Mouse (Mus musculus) megakaryocyte, embryonic 14.5 days (primary cell): ENCODE measurements at regions not wholly inside any gene's neighbourhood (a gene's known extent, or its start where the extent isn't known, plus 50 kb on each side); places are given as distances from the start of the nearest gene placed in this dataset.

Source experiments
- H3K27me3 ChIP-seq: replicated peaks from 2 replicates; pipeline ENCODE3; 2012; ENCODE audit warnings: inconsistent platforms
- H3K36me3 ChIP-seq: replicated peaks from 2 replicates; pipeline ENCODE3; 2012; ENCODE audit warnings: low read length, inconsistent platforms, mixed read lengths
- H3K4me1 ChIP-seq: 2 replicates; pipeline ENCODE4 v1.6.1; 2012; ENCODE audit warnings: inconsistent platforms
- H3K4me3 ChIP-seq: replicated peaks from 2 replicates; pipeline ENCODE3; 2012; ENCODE audit warnings: moderate library complexity, mild to moderate bottlenecking, inconsistent platforms
- H3K9me3 ChIP-seq: 2 replicates; pipeline ENCODE4 v1.6.1; 2012; ENCODE audit warnings: inconsistent platforms
- FLI1 ChIP-seq: IDR thresholded peaks from 2 replicates; pipeline ENCODE4 v1.6.1; 2012; ENCODE audit warnings: low read length, inconsistent platforms, mixed read lengths
- GATA1 ChIP-seq: IDR thresholded peaks from 3 replicates; pipeline ENCODE4 v1.6.1; 2012; ENCODE audit warnings: mixed read lengths, low read length, inconsistent platforms, borderline replicate concordance

DNA sequence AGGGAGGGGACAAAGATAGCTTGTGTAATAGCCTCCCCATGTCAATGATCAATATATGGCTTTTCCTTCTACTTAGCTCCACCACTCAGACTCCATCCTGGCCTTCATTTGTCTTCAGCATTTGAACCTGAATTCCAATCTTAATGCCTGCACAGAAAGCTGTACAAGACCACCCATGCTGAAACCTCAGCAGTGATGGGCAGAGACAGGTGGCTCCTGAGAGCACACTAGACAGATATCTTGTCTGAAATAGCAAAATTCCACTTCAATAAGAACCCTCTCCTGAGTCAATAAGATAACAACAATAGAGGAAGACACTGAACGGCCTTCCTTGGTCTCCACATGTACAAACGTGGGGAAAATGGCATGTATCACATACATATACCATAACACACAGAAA is 1345.0 kb upstream of the Lrrc6 start:
- Histone ChIP-seq H3K9me3 (no peaks in the 10 kb centered on the region), H3K36me3 (no peaks in the 10 kb centered on the region), H3K4me3 (no peak overlapping the region), H3K27me3 (no peaks in the 10 kb centered on the region), H3K4me1 (no peaks in the 10 kb centered on the region)
- TF ChIP-seq FLI1 (no peak), GATA1 (no peak)

DNA sequence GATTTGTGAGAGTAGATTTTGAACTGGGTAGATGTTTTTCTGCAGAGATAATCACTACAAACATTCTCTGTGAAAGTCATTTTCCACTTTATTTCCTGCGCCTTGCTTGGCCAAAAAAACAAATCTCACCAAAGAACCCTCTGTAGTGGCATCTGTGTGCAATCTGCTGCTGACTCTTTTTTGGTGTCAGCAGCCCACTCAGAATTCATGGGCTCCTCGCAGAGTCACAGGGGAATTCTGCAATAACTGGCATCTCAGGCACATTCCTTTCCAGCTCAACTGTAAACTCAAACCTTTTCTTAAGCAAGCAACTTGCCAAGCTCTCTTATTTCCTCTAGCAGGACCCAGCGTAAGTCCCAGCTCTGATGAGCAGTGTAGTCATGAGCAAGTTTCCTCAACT is 1340.0 kb upstream of the Lrrc6 start:
- Histone ChIP-seq H3K36me3 (no peaks in the 10 kb centered on the region), H3K4me1 (no peaks in the 10 kb centered on the region), H3K27me3 (no peaks in the 10 kb centered on the region), H3K9me3 (no peaks in the 10 kb centered on the region), H3K4me3 (no peak overlapping the region)
- no peak for TF ChIP-seq GATA1
- no peak for TF ChIP-seq FLI1

DNA sequence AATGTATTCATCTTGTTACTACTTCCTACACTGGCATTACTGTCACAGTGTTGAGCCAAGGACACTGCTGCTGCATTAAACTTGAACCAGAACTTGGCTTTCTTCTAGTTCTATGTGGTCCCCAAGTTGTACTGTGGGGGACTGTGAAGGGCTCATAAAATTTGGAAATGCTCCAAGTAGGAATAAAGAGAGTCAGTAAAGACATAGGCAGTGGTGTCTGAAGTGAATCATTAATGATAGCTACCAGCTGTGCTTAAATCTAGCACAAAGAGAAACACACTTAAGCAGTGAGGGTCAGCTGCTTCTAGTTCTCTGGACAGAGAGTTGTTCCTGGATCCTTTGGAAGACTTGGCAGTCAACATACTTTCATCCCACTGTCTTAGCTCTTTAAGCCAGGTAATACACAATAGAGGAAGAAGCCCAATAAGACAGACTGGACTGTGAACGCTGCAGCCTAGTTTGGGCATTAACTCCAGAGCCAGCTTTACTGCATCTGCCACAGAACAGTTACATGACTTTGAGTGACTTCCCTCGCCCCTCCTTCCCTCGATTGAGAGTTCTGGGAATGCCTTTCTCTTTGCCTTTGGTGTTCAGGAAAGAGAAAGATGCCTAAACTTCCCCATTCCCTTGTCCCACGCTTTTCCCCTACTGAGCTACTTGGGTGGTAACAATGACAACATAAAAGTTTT is 1325.2 kb upstream of the Lrrc6 start:
- Histone ChIP-seq H3K4me1 (no peaks in the 10 kb centered on the region), H3K36me3 (no peaks in the 10 kb centered on the region), H3K27me3 (no peaks in the 10 kb centered on the region), H3K9me3 (no peaks in the 10 kb centered on the region), H3K4me3 (no peak overlapping the region)
- no peak for TF ChIP-seq FLI1
- no peak for TF ChIP-seq GATA1

DNA sequence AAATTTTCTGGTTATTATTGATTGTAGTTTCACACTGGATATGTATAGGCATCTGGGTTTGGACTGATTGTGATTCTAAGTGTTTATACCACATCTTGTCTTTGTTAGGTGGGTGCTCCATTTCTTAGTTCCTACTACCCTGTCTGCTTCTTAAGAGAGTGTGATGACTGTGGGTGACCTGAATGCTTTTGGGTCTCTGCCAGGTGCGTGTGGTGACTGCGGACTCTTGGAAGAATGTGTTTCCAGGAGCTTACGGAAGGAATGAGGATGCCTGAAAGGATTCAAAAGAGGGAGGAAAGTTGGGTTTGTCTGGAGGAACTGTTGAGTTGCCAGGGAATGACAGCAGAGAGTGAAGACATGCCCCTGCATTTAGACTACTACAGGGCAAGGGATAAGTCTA is 1322.5 kb upstream of the Lrrc6 start:
- Histone ChIP-seq H3K27me3 (no peaks in the 10 kb centered on the region), H3K4me3 (no peak overlapping the region), H3K9me3 (no peaks in the 10 kb centered on the region), H3K36me3 (no peaks in the 10 kb centered on the region), H3K4me1 (no peaks in the 10 kb centered on the region)
- TF ChIP-seq GATA1 (no peak), FLI1 (no peak)

DNA sequence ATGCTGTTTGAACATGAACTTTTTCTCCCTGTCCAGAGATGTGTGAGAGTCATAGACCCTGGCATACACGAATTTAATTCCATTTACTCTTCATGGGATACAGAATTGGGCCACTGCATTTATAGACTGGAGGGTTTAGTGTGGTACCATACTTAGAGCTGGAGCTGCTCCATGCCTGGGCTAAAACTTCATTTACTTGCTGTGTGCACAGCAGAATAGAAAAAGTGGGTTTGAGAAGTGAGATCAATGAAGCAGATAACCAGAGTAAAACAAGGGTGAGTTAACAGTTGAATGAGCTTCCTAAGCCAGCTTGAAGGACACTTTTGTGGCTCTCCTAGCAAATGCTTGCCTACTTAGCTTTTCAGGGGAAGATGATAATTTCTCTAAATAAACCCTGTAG is 1299.2 kb upstream of the Lrrc6 start:
- no peaks in the 10 kb centered on the region for H3K4me1 ChIP-seq
- no peaks in the 10 kb centered on the region for H3K36me3 ChIP-seq
- H3K27me3 ChIP-seq, result no peaks in the 10 kb centered on the region
- TF ChIP-seq GATA1 (no peak), FLI1 (no peak)
- H3K4me3 ChIP-seq, result no peak overlapping the region
- no peaks in the 10 kb centered on the region for H3K9me3 ChIP-seq

DNA sequence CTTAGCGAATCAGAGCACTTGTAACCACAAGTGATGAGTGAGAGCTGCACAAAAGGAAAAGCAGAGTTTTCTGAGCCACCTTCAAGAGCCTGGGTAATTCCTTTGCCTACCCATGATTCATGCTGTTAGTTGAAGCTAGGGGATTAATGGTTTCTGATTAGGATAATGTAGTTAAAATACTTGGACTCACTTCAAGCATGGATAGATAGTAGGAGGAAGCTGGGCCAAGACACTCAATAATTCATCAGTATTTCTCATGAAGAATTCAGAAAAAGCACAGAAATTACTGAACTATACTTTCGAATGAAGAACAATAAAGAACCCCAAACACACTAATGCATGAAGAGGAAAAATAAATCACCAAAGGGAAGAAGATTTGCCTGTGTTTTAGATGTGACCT is 1294.9 kb upstream of the Lrrc6 start:
- Histone ChIP-seq H3K9me3 (no peaks in the 10 kb centered on the region), H3K36me3 (no peaks in the 10 kb centered on the region), H3K4me3 (no peak overlapping the region), H3K27me3 (no peaks in the 10 kb centered on the region), H3K4me1 (no peaks in the 10 kb centered on the region)
- no peak for TF ChIP-seq GATA1
- no peak for TF ChIP-seq FLI1

DNA sequence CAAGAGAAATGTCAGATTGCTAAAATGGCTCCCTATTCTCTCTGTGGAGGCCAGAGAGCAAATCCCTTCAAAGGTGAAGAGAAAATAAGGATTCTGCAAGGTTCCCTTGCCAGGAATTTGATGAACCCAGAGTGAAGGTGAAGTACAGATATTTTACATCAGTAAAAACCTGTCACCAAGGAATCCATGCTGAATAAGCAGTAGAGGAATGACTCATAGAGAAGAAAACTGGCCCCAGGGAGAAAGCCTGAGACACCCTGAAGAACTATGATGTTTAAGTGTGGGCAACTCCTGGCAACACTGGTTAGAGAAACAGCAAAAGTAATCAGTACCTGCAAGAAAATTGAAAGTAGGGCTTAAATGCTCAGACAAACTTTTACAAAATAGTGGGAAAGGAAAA is 1292.1 kb upstream of the Lrrc6 start:
- H3K4me3 ChIP-seq, result no peak overlapping the region
- no peaks in the 10 kb centered on the region for H3K9me3 ChIP-seq
- no peaks in the 10 kb centered on the region for H3K36me3 ChIP-seq
- no peaks in the 10 kb centered on the region for H3K4me1 ChIP-seq
- H3K27me3 ChIP-seq, result no peaks in the 10 kb centered on the region
- no peak for TF ChIP-seq GATA1
- TF ChIP-seq FLI1, result no peak

DNA sequence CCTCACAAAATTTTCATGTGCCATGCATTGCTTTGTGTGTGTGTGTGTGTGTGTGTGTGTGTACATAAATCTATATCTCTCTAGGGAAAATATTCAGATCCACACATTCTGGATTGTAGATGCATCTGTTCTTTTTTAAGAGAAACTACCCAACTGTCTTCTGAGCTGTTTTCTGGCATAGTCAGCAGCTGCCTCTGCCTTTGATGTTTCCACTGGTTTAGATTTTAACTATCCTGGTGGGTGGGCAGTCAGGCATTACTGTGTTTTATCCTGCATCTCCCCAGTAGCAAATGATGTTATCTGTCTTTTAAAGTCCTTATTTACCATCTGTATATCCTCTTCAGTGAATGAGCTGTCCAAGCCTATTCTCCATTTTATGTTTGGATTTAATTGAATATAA is 1287.9 kb upstream of the Lrrc6 start:
- H3K27me3 ChIP-seq, result no peaks in the 10 kb centered on the region
- no peaks in the 10 kb centered on the region for H3K4me1 ChIP-seq
- H3K36me3 ChIP-seq, result no peaks in the 10 kb centered on the region
- TF ChIP-seq FLI1 (no peak), GATA1 (no peak)
- no peaks in the 10 kb centered on the region for H3K9me3 ChIP-seq
- no peak overlapping the region for H3K4me3 ChIP-seq

DNA sequence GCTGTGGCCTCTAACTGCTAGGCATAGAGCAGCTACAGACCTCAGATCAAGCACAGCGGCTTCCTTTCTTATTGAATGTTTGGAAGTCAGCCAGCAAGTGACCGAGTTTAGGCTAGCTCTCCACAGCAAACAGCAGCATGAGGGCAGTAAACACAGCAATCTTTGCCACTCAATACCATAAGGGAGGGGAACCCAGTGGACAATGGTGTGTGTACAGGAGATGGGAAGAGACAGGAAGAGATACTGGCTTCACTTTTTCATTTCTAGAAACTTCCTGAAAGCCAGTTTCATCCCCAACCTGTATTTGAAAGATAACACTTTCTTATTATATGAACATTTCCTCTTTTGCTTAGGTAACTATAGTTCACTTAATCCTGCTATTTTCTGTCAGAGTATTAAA is 1284.9 kb upstream of the Lrrc6 start:
- Histone ChIP-seq H3K4me1 (no peaks in the 10 kb centered on the region), H3K36me3 (no peaks in the 10 kb centered on the region), H3K27me3 (no peaks in the 10 kb centered on the region), H3K9me3 (no peaks in the 10 kb centered on the region), H3K4me3 (no peak overlapping the region)
- no peak for TF ChIP-seq FLI1
- TF ChIP-seq GATA1, result no peak

DNA sequence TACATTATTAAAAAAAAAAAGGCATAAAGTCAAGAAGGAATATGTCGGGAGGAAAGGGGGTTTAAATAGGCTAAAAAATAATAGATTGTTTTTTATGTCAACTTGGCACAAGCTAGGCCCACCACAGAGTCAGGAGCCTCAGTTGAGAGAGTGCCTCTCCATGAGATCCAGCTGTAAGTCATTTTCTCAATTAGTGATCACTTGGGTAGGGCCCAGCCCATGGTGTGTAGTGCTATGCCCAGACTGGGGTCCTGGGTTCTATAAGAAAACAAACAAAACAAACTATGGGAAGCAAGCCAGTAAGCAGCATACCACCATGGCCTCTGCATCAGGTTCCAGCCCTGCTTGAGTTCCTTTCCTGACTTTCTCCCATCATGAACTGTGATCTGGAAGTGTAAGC is 1283.0 kb upstream of the Lrrc6 start:
- Histone ChIP-seq H3K27me3 (no peaks in the 10 kb centered on the region), H3K4me1 (no peaks in the 10 kb centered on the region), H3K9me3 (no peaks in the 10 kb centered on the region), H3K4me3 (no peak overlapping the region), H3K36me3 (no peaks in the 10 kb centered on the region)
- TF ChIP-seq GATA1, result no peak
- TF ChIP-seq FLI1, result no peak

DNA sequence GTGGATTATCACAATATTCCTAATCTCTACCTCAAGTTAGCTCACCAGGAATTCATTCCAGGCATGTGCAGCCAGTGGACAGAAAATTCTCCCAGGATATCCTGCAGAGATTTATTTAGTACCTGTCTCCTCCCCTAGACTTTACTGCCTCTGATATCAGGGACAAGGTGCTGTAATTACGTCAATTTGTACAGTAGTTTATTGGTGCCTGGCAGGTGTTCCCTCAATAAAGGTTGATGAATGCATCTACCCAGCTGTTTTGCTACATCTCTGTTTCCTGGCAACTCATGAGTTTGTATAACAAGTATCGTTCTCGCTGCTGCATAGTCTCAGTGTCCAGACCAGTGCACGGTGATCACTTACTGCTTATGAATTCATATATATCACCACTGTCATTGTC is 1281.8 kb upstream of the Lrrc6 start:
- Histone ChIP-seq H3K4me3 (no peak overlapping the region), H3K36me3 (no peaks in the 10 kb centered on the region), H3K4me1 (no peaks in the 10 kb centered on the region), H3K27me3 (no peaks in the 10 kb centered on the region), H3K9me3 (no peaks in the 10 kb centered on the region)
- TF ChIP-seq FLI1 (no peak), GATA1 (no peak)
